Mouse (Mus musculus) neural tube, embryonic 11.5 days (tissue): Measurements from ENCODE around the gene Pigv. TPM values are rescaled to one million over a fixed set of nuclear protein-coding genes. Genes with fewer than 3 reads are reported as not detected.
"Not testable (repeated sequence)": the region's sequence is repeated elsewhere in the genome, so short reads cannot be mapped to it uniquely, and the experiment has no call there.

Experiments used
- ATAC-seq: fragments of 200-750 bp; cut with Nextera tagmentation; 2 replicates; pipeline ENCODE4 v1.8.0; 2017; ENCODE audit warnings: moderate number of reproducible peaks, mild to moderate bottlenecking, moderate TSS enrichment, moderate library complexity; ENCODE audit not compliant: insufficient read depth, low FRiP score, low TSS enrichment
- DNase-seq: peaks from one replicate; pipeline ENCODE4 v3.0.0-alpha.2; 2015; ENCODE audit warnings: low spot score
- H3K27ac ChIP-seq: fragments of 300-500 bp; sonication (generic); 2 replicates; pipeline ENCODE4 v1.5.1; 2014; ENCODE audit warnings: low read depth, mild to moderate bottlenecking, low read length
- H3K27me3 ChIP-seq: fragments of 300-500 bp; sonication (generic); 2 replicates; pipeline ENCODE4 v1.6.1; 2014; ENCODE audit warnings: mild to moderate bottlenecking, low read length, mixed read lengths; ENCODE audit not compliant: control insufficient read depth, insufficient read depth
- H3K36me3 ChIP-seq: fragments of 300-500 bp; sonication (generic); 2 replicates; pipeline ENCODE4 v1.6.1; 2014; ENCODE audit warnings: mild to moderate bottlenecking, low read length, moderate library complexity, mixed read lengths; ENCODE audit not compliant: control insufficient read depth, insufficient read depth
- H3K4me1 ChIP-seq: fragments of 300-500 bp; sonication (generic); 2 replicates; pipeline ENCODE4 v1.6.1; 2014; ENCODE audit warnings: low read length, mixed read lengths; ENCODE audit not compliant: control insufficient read depth, insufficient read depth
- H3K4me2 ChIP-seq: fragments of 300-500 bp; sonication (generic); 2 replicates; pipeline ENCODE4 v1.6.1; 2014; ENCODE audit warnings: low read depth, mild to moderate bottlenecking, moderate library complexity
- H3K4me3 ChIP-seq: fragments of 300-500 bp; sonication (generic); 2 replicates; pipeline ENCODE4 v1.5.1; 2014; ENCODE audit warnings: low read depth, low read length
- H3K9ac ChIP-seq: fragments of 300-500 bp; sonication (generic); 2 replicates; pipeline ENCODE4 v1.6.1; 2014; ENCODE audit warnings: mild to moderate bottlenecking, low read length
- H3K9me3 ChIP-seq: fragments of 300-500 bp; sonication (generic); 2 replicates; pipeline ENCODE4 v1.6.1; 2016; ENCODE audit warnings: low read length; ENCODE audit not compliant: control insufficient read depth
- WGBS: fragments of 180-500 bp; shearing (Covaris S2); extraction: QIAGEN DNeasy Blood & Tissue Kit; methylation state at CpG from one replicate; pipeline ENCODE4 v1.1.7; 2014; 5-methylcytosine and 5-hydroxymethylcytosine counted together
- polyA plus RNA-seq: library from polyadenylated mRNA; unstranded; fragments of >200 nt; fragmentation: Nextera tagmentation; extraction: Ambion mirVana; gene quantifications from 2 replicates; pipeline ENCODE4 v1.2.1, GENCODE M21; 2014

The Pigv gene
- polyA plus RNA-seq, 1 experiment from 2014 or later = 9.2 TPM

- Histone ChIP-seq H3K4me2 (no peak overlapping the region), H3K9me3 (no peaks in the 10 kb centered on the region), H3K27me3 (no peaks in the 10 kb centered on the region), H3K4me1 (no peaks in the 10 kb centered on the region; the same call in 1 of the 2 replicates), H3K4me3 (no peak overlapping the region), H3K9ac (no peak overlapping the region), H3K27ac (no peak overlapping the region), H3K36me3 (no peaks in the 10 kb centered on the region)
- DNase-seq (no peak), ATAC-seq (no peak)
- 25% methylated on average over 4 of the region's 4 CpGs for WGBS
Observed at GRCm38 (mm10) chr4:133656997-133657396, 15.4 kb downstream of the Pigv start.

DNA sequence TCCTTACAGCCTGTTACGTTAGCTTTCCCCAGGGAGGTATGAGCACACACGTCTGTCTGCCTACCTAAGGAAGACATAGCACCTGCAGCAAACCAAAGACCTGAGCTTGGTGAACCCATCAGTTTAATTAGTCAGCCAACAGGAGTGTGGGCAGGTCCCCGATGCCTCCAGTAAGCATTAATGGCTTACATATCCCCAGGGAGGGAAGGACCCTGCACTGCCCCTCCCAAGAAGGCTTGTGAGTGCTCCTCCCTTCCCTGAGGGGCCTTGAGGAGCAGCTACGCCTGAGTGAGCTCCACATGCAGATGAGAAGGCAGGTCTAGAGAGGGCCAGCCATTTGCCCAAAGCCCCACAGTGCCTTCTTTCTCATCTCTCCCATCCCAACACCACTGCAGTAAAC is 16.2 kb downstream of the Pigv start:
- DNase-seq (no peak), ATAC-seq (no peak)
- H3K4me2 ChIP-seq = no peak overlapping the region
- no peaks in the 10 kb centered on the region; the same call in 1 of the 2 replicates for H3K4me1 ChIP-seq
- H3K4me3 ChIP-seq = no peak overlapping the region
- no peaks in the 10 kb centered on the region for H3K36me3 ChIP-seq
- H3K27ac ChIP-seq = no peak overlapping the region
- H3K27me3 ChIP-seq = no peaks in the 10 kb centered on the region
- WGBS = 45% methylated on average over 4 of the region's 4 CpGs
- H3K9me3 ChIP-seq = no peaks in the 10 kb centered on the region
- no peak overlapping the region for H3K9ac ChIP-seq

DNA sequence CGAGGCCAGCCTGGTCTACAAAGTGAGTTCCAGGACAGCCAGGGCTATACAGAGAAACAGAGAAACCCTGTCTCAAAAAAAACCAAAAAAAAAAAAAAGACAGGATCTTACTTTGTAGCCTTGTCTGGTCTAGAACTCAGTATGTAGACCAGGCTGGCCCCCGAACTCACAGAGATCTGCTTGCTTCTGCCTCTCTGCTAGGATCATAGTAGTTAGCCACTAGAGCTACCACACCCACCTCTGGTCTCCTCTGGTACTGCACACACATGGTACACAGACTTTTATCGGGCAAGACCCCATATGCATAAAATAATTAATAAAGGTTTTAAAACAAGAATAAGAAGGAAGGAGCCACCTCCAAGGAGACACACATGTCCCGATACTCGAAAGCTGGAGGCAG is 18.4 kb downstream of the Pigv start:
- not testable (repeated sequence) for H3K36me3 ChIP-seq, H3K4me1 ChIP-seq, H3K9me3 ChIP-seq, H3K27ac ChIP-seq, H3K27me3 ChIP-seq, DNase-seq, H3K4me3 ChIP-seq, H3K9ac ChIP-seq, ATAC-seq, H3K4me2 ChIP-seq
- 94% methylated on average over 5 of the region's 5 CpGs for WGBS

GRCm38 (mm10) chr4:133652746-133653145 is 19.7 kb downstream of the Pigv start:
- DNase-seq (no peak), ATAC-seq (no peak)

DNA sequence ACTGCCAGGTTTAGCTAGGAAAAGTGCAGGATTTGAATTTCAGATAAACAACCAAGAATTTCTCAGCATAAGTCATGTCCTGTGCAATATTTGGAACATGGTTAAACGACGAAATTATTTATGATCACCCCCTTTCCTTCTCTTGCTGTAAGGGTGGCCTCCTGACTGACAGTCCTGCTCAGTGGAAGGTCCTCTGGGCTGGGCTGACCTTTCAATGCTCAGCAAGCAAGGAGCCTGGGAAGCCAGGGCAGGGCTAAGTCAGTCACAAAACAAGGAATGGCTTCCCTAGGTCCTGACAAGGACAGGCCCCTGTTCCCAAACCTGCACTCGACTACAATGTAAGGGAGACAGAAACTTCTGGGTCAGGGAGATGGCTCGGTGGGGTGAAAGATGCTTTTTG is 20.5 kb downstream of the Pigv start:
- H3K4me1 ChIP-seq = no peaks in the 10 kb centered on the region
- no peaks in the 10 kb centered on the region for H3K36me3 ChIP-seq
- no peak overlapping the region for H3K4me2 ChIP-seq
- WGBS = 75% methylated on average over 4 of the region's 4 CpGs
- DNase-seq (no peak), ATAC-seq (no peak)
- no peak overlapping the region for H3K9ac ChIP-seq
- no peaks in the 10 kb centered on the region for H3K9me3 ChIP-seq
- H3K27me3 ChIP-seq = no peaks in the 10 kb centered on the region
- no peak overlapping the region for H3K4me3 ChIP-seq
- H3K27ac ChIP-seq = no peak overlapping the region

More at GRCm38 (mm10) chr4:133652746-133653145, 19.7 kb downstream of the Pigv start:
- WGBS = 89% methylated on average over 10 of the region's 10 CpGs
- H3K4me1 ChIP-seq = no peaks in the 10 kb centered on the region
- H3K27me3 ChIP-seq = no peaks in the 10 kb centered on the region
- H3K4me2 ChIP-seq = no peak overlapping the region
- H3K9me3 ChIP-seq = no peaks in the 10 kb centered on the region
- H3K27ac ChIP-seq = no peak overlapping the region
- H3K4me3 ChIP-seq = no peak overlapping the region
- H3K9ac ChIP-seq = no peak overlapping the region
- H3K36me3 ChIP-seq = no peaks in the 10 kb centered on the region

DNA sequence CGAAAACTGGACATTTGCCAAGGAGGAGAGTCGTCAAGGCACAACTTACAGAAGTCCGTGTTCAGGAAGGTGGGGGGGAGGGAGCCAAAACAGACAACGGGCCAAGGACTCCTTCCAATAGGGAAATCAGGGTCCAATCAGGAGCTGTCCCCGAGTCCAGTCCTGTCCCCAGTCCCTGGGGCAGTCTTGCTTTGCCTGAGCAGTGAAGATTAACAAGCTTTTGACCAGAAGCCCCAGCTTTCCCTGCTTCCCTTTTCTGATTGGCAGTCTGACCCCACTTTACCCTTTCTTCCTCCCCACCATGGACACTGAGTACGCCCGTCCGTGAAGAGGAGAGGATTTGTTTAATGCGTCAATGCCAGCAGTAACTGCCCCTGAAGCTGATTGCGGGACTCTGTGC is 21.0 kb downstream of the Pigv start:
- 65% methylated on average over 10 of the region's 10 CpGs for WGBS
- H3K36me3 ChIP-seq = no peaks in the 10 kb centered on the region
- no peaks in the 10 kb centered on the region for H3K4me1 ChIP-seq
- H3K9me3 ChIP-seq = no peaks in the 10 kb centered on the region
- H3K27me3 ChIP-seq = no peaks in the 10 kb centered on the region
- no peak overlapping the region for H3K4me3 ChIP-seq
- H3K9ac ChIP-seq = no peak overlapping the region
- no peak for DNase-seq
- no peak overlapping the region for H3K27ac ChIP-seq
- ATAC-seq = no peak
- H3K4me2 ChIP-seq = no peak overlapping the region

- H3K27ac ChIP-seq = no peak within 1 kb of the TSS
- ATAC-seq = no peak
Observed at GRCm38 (mm10) chr4:133649989-133650699, 22.3 kb downstream of the Pigv start, which contains the start of gene Zdhhc18. Gene Zdhhc18 (minus strand): TSS chr4:133650154.

GRCm38 (mm10) chr4:133649464-133649863 is 23.0 kb downstream of the Pigv start:
- H3K4me1 ChIP-seq, H3K27ac ChIP-seq, H3K27me3 ChIP-seq, H3K36me3 ChIP-seq, H3K9me3 ChIP-seq, H3K9ac ChIP-seq, DNase-seq, H3K4me3 ChIP-seq, ATAC-seq: not testable (repeated sequence)
- H3K4me2 ChIP-seq = peak overlapping the region; percentile 29
- WGBS = 88% methylated on average over 5 of the region's 5 CpGs

More at GRCm38 (mm10) chr4:133649989-133650699, 22.3 kb downstream of the Pigv start, which contains the start of gene Zdhhc18:
- H3K4me1 ChIP-seq = no peaks in the 10 kb centered on the region
- peak; percentile 77 for DNase-seq
- WGBS = 41% methylated on average over 7 of the region's 7 CpGs
- no peak within 1 kb of the TSS; the same call in 1 of the 2 replicates for H3K4me3 ChIP-seq
- no peaks in the 10 kb centered on the region for H3K27me3 ChIP-seq
- no peak within 1 kb of the TSS for H3K9ac ChIP-seq
- peak within 1 kb of the TSS; percentile 29 for H3K4me2 ChIP-seq
- H3K9me3 ChIP-seq = no peaks in the 10 kb centered on the region
- H3K36me3 ChIP-seq = no peaks in the 10 kb centered on the region

DNA sequence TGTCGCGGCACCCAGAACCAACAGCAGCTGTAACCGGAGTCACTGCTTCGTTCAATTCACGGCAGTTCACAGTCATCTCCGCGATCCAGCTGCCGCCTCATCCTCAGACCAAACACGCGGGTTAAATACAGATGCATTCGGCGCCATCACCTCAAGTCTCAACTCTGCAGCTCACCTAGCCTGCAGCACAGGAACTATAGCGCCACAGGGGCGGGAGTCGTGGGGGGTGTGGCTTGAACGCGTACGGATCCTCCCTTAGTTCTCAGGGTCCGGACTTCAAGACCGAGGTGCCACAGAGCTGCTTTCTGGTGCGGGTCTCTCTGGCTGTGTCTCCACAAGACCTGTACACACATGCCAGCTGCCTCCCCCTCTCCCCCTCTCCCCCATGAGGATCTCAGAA is 26.8 kb downstream of the Pigv start:
- WGBS = 39% methylated on average over 21 of the region's 21 CpGs
- no peak overlapping the region for H3K4me3 ChIP-seq
- H3K9ac ChIP-seq = no peak overlapping the region
- no peak for ATAC-seq
- H3K27me3 ChIP-seq = no peaks in the 10 kb centered on the region
- H3K36me3 ChIP-seq = no peaks in the 10 kb centered on the region
- no peak overlapping the region for H3K27ac ChIP-seq
- 0 out of 2 replicates have a peak, but pooled peaks cover 2% of the 10 kb centered on the region for H3K9me3 ChIP-seq
- no peak for DNase-seq
- no peak overlapping the region for H3K4me2 ChIP-seq
- no peaks in the 10 kb centered on the region for H3K4me1 ChIP-seq
